Mouse (Mus musculus) embryonic facial prominence, embryonic 14.5 days (tissue): ENCODE results near the gene Nusap1. TPM values are rescaled to one million over a fixed set of nuclear protein-coding genes. Genes with fewer than 3 reads are reported as not detected.
"Not testable (repeated sequence)": the region's sequence is repeated elsewhere in the genome, so short reads cannot be mapped to it uniquely, and the experiment has no call there.

Experiments used
- ATAC-seq: fragments of 200-750 bp; cut with Nextera tagmentation; 2 replicates; pipeline ENCODE4 v1.8.0; 2017; ENCODE audit warnings: low read depth, moderate number of reproducible peaks, moderate TSS enrichment
- DNase-seq: peaks from one replicate; pipeline ENCODE4 v3.0.0-alpha.2; 2015; ENCODE audit warnings: low spot score
- H3K27ac ChIP-seq: fragments of 300-500 bp; sonication (generic); replicated peaks from 2 replicates; pipeline ENCODE4 v1.5.1; 2014; ENCODE audit warnings: low read depth, mild to moderate bottlenecking, low read length, moderate library complexity
- H3K27me3 ChIP-seq: fragments of 300-500 bp; sonication (generic); replicated peaks from 2 replicates; pipeline ENCODE4 v1.6.1; 2014; ENCODE audit warnings: low read length; ENCODE audit not compliant: control insufficient read depth, insufficient read depth
- H3K36me3 ChIP-seq: fragments of 300-500 bp; sonication (generic); 2 replicates; pipeline ENCODE4 v1.6.1; 2014; ENCODE audit warnings: low read length, mixed read lengths; ENCODE audit not compliant: control insufficient read depth, insufficient read depth
- H3K4me1 ChIP-seq: fragments of 300-500 bp; sonication (generic); 2 replicates; pipeline ENCODE4 v1.6.1; 2014; ENCODE audit warnings: antibody characterized with exemption, low read length; ENCODE audit not compliant: control insufficient read depth, insufficient read depth
- H3K4me2 ChIP-seq: fragments of 300-500 bp; sonication (generic); 2 replicates; pipeline ENCODE4 v1.6.1; 2014; ENCODE audit warnings: low read depth, mild to moderate bottlenecking, low read length, moderate library complexity, mixed read lengths
- H3K4me3 ChIP-seq: fragments of 300-500 bp; sonication (generic); 2 replicates; pipeline ENCODE4 v1.5.1; 2014; ENCODE audit warnings: low read depth, mild to moderate bottlenecking, low read length
- H3K9ac ChIP-seq: fragments of 300-500 bp; sonication (generic); 2 replicates; pipeline ENCODE4 v1.6.1; 2014; ENCODE audit warnings: low read depth, mild to moderate bottlenecking, low read length, moderate library complexity, mixed read lengths
- H3K9me3 ChIP-seq: fragments of 300-500 bp; sonication (generic); 2 replicates; pipeline ENCODE4 v1.6.1; 2016; ENCODE audit warnings: low read length; ENCODE audit not compliant: control insufficient read depth
- WGBS: fragments of 180-500 bp; shearing (Covaris S2); extraction: QIAGEN DNeasy Blood & Tissue Kit; methylation state at CpG from one replicate; pipeline ENCODE4 v1.1.7; 2014; 5-methylcytosine and 5-hydroxymethylcytosine counted together
- polyA plus RNA-seq: library from polyadenylated mRNA; unstranded; fragments of >200 nt; fragmentation: Nextera tagmentation; extraction: Ambion mirVana; gene quantifications from 2 replicates; pipeline ENCODE4 v1.2.1, GENCODE M21; 2014

Nusap1 gene
- polyA plus RNA-seq, 1 experiment from 2014 or later, result 47.5 TPM

GRCm38 (mm10) chr2:119665744-119666143, 47.6 kb downstream of the Nusap1 start:
- not testable (repeated sequence) for H3K9me3 ChIP-seq, H3K27me3 ChIP-seq, H3K9ac ChIP-seq, DNase-seq, ATAC-seq, H3K36me3 ChIP-seq, H3K4me2 ChIP-seq, H3K4me1 ChIP-seq, H3K4me3 ChIP-seq, H3K27ac ChIP-seq
- 75% methylated on average over 19 of the region's 23 CpGs for WGBS

DNA sequence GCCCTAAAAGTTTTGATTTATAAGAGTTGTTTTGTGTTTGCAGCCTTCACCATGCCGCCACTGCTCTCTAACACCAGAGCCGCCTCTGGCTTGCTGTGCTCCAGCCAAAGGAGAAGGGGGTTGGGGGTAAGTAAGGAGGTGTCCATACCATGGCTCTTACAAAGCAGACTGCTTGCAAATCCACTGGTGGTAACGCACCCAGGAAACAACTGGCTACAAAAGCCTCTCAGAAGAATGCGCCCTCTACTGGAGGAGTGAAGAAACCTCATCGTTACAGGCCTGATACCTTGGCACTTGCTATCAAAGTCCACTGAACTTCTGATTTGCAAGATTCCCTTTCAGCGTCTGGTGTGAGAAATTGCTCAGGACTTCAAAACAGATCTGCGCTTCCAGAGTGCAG, 50.9 kb downstream of the Nusap1 start:
- peak; percentile 25 for DNase-seq
- H3K36me3 ChIP-seq, result no peaks in the 10 kb centered on the region
- H3K4me1 ChIP-seq, result peaks cover under 1% of the 10 kb centered on the region; the same call in 1 of the 2 replicates
- H3K9ac ChIP-seq, result no peak overlapping the region
- no peak overlapping the region for H3K27ac ChIP-seq
- no peak overlapping the region for H3K4me2 ChIP-seq
- ATAC-seq, result no peak
- H3K9me3 ChIP-seq, result no peaks in the 10 kb centered on the region
- no peaks in the 10 kb centered on the region for H3K27me3 ChIP-seq
- WGBS, result 12% methylated on average over 7 of the region's 7 CpGs
- H3K4me3 ChIP-seq, result no peak overlapping the region

GRCm38 (mm10) chr2:119674525-119675214, 56.6 kb downstream of the Nusap1 start, which contains the start of gene Rtf1:
TSS of gene Rtf1 (plus strand) at chr2:119675068.
- Histone ChIP-seq H3K36me3 (peaks cover 1% of the 10 kb centered on the region; the same call in 1 of the 2 replicates), H3K9ac (peak within 1 kb of the TSS; percentile 97), H3K4me3 (peak within 1 kb of the TSS; percentile 98), H3K4me2 (peak within 1 kb of the TSS; percentile 92), H3K27me3 (no peaks in the 10 kb centered on the region), H3K4me1 (peaks cover 15% of the 10 kb centered on the region), H3K27ac (peak within 1 kb of the TSS; percentile 88), H3K9me3 (no peaks in the 10 kb centered on the region)
- DNase-seq, result peak; percentile 92
- WGBS, result under 1% methylated on average over 36 of the region's 58 CpGs
- peak; percentile 96 for ATAC-seq

DNA sequence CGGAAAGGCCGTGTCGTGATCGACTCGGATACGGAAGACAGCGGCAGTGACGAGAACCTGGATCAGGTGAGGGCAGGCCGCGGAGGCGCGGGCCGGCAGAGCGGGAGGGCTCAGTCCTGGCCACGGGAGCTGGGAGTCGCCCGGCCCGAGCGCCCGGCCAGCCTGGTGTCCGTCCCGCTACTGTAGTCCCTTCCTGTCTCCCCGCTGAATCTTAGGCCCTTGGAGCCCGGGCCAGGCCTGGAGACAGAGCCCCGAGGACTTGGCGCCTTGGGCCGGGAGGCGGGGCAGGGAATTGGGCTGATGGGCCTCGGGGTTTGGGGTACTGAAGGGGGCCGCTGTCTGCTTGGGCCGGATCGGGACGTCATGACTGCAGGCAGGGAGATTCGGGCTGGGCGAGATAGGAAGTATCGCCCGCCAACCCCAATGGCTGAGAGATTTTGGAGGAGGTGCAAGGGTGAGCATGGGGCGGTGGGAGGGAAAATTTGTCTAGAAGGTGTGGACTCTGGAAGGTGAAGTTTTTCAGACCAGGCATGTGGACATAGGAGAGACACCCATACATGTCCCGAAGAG, 57.2 kb downstream of the Nusap1 start:
- peaks cover 15% of the 10 kb centered on the region for H3K4me1 ChIP-seq

GRCm38 (mm10) chr2:119675831-119676230, 57.7 kb downstream of the Nusap1 start:
- Histone ChIP-seq H3K4me1 (peaks cover 15% of the 10 kb centered on the region), H3K36me3 (peaks cover 8% of the 10 kb centered on the region; the same call in 1 of the 2 replicates), H3K9ac (peak overlapping the region; percentile 97), H3K9me3 (no peaks in the 10 kb centered on the region), H3K4me3 (peak overlapping the region; percentile 98), H3K27me3 (no peaks in the 10 kb centered on the region), H3K4me2 (peak overlapping the region; percentile 92), H3K27ac (peak overlapping the region; percentile 88; the same call in 1 of the 2 replicates)
- ATAC-seq, result no peak
- DNase-seq, result no peak
- WGBS, result 4% methylated on average over 5 of the region's 5 CpGs

More for the DNA sequence above, 57.2 kb downstream of the Nusap1 start:
- peak; percentile 81 for ATAC-seq
- Histone ChIP-seq H3K4me3 (peak overlapping the region; percentile 98), H3K9ac (peak overlapping the region; percentile 97), H3K27me3 (no peaks in the 10 kb centered on the region), H3K9me3 (no peaks in the 10 kb centered on the region), H3K4me2 (peak overlapping the region; percentile 92), H3K27ac (peak overlapping the region; percentile 88), H3K36me3 (peaks cover 4% of the 10 kb centered on the region; the same call in 1 of the 2 replicates)
- peak; percentile 36 for DNase-seq
- WGBS, result under 1% methylated on average over 17 of the region's 39 CpGs

DNA sequence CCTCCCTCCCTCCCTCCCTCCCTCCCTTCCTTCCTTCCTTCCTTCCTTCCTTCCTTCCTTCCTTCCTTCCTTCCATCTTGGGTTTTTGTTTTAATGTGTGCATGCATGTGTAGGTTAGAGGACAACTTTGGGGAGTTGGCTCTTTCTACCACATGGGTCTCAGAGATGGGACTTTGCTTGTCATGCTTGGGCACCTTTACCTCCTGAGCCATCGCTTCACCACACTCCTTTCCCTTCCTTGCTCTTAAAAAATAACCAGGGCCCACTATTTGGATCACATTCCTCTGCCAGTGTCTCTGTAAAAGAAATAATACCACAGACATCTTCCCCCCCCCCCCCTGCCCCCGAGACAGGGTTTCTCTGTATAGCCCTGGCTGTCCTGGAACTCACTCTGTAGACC, 65.6 kb downstream of the Nusap1 start:
- peaks cover 30% of the 10 kb centered on the region for H3K36me3 ChIP-seq
- WGBS, result 85% methylated on average over 1 of the region's 2 CpGs
- ATAC-seq, result no peak
- H3K27me3 ChIP-seq, result no peaks in the 10 kb centered on the region
- H3K4me2 ChIP-seq, result no peak overlapping the region
- H3K4me1 ChIP-seq, result no peaks in the 10 kb centered on the region
- H3K4me3 ChIP-seq, result no peak overlapping the region
- H3K9me3 ChIP-seq, result no peaks in the 10 kb centered on the region
- no peak overlapping the region for H3K9ac ChIP-seq
- no peak for DNase-seq
- no peak overlapping the region for H3K27ac ChIP-seq

GRCm38 (mm10) chr2:119692003-119692701, 74.1 kb downstream of the Nusap1 start:
- H3K4me2 ChIP-seq, result no peak overlapping the region
- DNase-seq (no peak), ATAC-seq (no peak)
- H3K4me1 ChIP-seq, result no peaks in the 10 kb centered on the region
- H3K4me3 ChIP-seq, result no peak overlapping the region
- H3K9ac ChIP-seq, result no peak overlapping the region
- H3K27ac ChIP-seq, result no peak overlapping the region
- no peaks in the 10 kb centered on the region for H3K9me3 ChIP-seq
- H3K27me3 ChIP-seq, result no peaks in the 10 kb centered on the region
- H3K36me3 ChIP-seq, result peaks cover 36% of the 10 kb centered on the region
- WGBS, result 82% methylated on average over 9 of the region's 9 CpGs

DNA sequence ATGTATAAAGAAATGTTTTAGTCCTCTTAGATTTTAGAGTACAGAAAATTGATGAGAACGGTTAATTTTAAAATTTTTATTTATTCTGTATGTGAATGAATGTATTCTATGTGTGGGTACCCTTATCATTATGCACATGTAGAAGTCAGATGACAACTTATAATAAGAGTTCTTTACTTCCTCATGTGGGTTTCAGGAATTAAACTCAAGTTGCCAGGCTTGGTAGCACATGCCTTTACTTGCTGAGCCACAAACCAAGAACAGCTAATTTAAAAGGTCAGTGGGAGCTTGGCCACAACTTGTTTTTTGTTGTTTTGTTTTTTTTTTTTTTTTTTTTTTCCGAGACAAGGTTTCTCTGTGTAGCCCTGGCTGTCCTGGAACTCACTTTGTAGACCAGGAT, 76.7 kb downstream of the Nusap1 start:
- WGBS, result 97% methylated on average over 2 of the region's 2 CpGs
- Histone ChIP-seq H3K27me3 (no peaks in the 10 kb centered on the region), H3K4me3 (no peak overlapping the region), H3K27ac (no peak overlapping the region), H3K4me1 (no peaks in the 10 kb centered on the region), H3K9me3 (no peaks in the 10 kb centered on the region), H3K4me2 (no peak overlapping the region), H3K36me3 (peaks cover 27% of the 10 kb centered on the region), H3K9ac (no peak overlapping the region)
- ATAC-seq (no peak), DNase-seq (no peak)
